Mouse (Mus musculus) midbrain, embryonic 13.5 days (tissue): ENCODE data around the gene Pkd2. TPM values are rescaled to one million over a fixed set of nuclear protein-coding genes. Genes with fewer than 3 reads are reported as not detected.

ENCODE experiments used
- polyA plus RNA-seq: library from polyadenylated mRNA; unstranded; fragments of >200 nt; fragmentation: Nextera tagmentation; extraction: Ambion mirVana; gene quantifications from 2 replicates; pipeline ENCODE4 v1.2.1, GENCODE M21; 2015

Pkd2 gene
- polyA plus RNA-seq, 1 experiment from 2014 or later: 8.4 TPM

Other genes with a start within 250 kb of the Pkd2 start
- 0.12 TPM in 1 of 2 replicates, not detected in the other for gene Ibsp, start 160.3 kb upstream of the Pkd2 start, polyA plus RNA-seq
- not detected in 2 replicates for gene Mepe, start 134.1 kb upstream of the Pkd2 start, polyA plus RNA-seq
- gene Spp1, start 24.3 kb upstream of the Pkd2 start, polyA plus RNA-seq: 6.1 and 6.4 TPM in 2 replicates
- 15.6 and 15.9 TPM in 2 replicates for gene BC005561, start 48.9 kb downstream of the Pkd2 start, polyA plus RNA-seq